Comparison of ENCODE assay signal across 8 mouse cellular contexts in the genomic region with DNA sequence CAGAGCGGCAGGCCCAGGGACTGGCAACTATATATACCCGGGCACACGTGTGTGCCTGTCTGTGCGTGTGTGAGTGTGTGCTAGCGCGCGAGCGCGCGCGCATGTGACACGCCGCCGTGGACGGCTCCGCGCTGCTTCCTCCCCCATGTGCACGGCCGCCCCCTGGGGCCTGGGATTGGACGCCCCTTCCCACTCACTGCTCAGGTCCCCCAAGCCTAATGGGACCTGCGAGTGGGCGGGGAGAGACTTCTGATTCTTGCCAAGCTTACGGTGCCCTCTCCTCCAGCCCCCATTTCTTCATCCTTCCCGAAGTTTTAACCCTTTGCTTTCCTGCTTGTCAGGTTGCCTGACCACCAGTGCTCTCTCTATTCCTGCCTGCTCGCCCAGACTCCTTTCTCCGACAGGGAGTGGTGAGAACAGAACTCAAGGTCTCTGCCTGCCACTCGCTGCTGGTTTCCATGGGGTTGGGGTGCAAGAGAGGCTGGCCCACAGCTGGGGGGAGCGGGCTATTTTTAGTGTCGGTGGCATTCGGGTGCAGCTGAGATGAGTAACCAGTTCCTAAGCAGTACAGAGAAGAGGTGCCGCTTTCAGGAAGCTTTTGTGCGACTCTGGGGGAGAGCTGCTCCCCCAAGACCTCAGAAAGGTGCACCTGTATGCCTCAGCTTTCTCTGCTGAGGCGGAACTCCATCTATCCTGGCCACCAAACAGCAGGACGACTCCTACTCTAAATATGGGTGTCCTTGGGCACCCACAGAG. TPM values are rescaled to one million over a fixed set of nuclear protein-coding genes. Genes with fewer than 3 reads are reported as not detected.
A peak's percentile ranks its signal among the peaks of the same experiment; 100 is the strongest.
DNase-seq lines count a peak whose midpoint lies in the region; ATAC-seq lines count a peak whose summit lies in the region.

No protein-coding gene starts in this region.

- ATAC-seq in forebrain, embryonic 16.5 days, result peak; percentile 63
- ATAC-seq in intestine, embryonic 15.5 days, result 0 out of 2 replicates have a peak, but pooled peaks have one; percentile 10
- ATAC-seq in liver, embryonic 11.5 days (replicated peaks; ENCODE audit: low FRiP score), result no peak

- peak overlapping the region; percentile 80 for H3K4me2 ChIP-seq in forebrain, embryonic 16.5 days (ENCODE audit: low read length)
- peak overlapping the region; percentile 94 for H3K4me2 ChIP-seq in intestine, embryonic 15.5 days (replicated peaks)
- peak overlapping the region; percentile 66 for H3K4me2 ChIP-seq in liver, embryonic 11.5 days

- H3K4me3 ChIP-seq in forebrain, embryonic 16.5 days (replicated peaks; ENCODE audit: low read length), result peak overlapping the region; percentile 54
- peak overlapping the region; percentile 39 for H3K4me3 ChIP-seq in intestine, embryonic 15.5 days (replicated peaks)
- peak overlapping the region; percentile 41 for H3K4me3 ChIP-seq in liver, embryonic 11.5 days (ENCODE audit: low read depth, low read length)

- intact Hi-C loops in heart, postnatal 36 days (cut with DNase I), result no loop called here

- no peak overlapping the region for H3K27ac ChIP-seq in forebrain, embryonic 16.5 days (ENCODE audit: low read length)
- no peak overlapping the region for H3K27ac ChIP-seq in intestine, embryonic 15.5 days
- no peak overlapping the region for H3K27ac ChIP-seq in liver, embryonic 11.5 days (ENCODE audit: low read depth, low read length)

- H3K36me3 ChIP-seq in forebrain, embryonic 16.5 days (ENCODE audit: control insufficient read depth, insufficient read depth), result peaks cover 6% of the 10 kb centered on the region
- peaks cover 6% of the 10 kb centered on the region for H3K36me3 ChIP-seq in intestine, embryonic 15.5 days
- H3K36me3 ChIP-seq in liver, embryonic 11.5 days (ENCODE audit: control insufficient read depth, insufficient read depth, low read length), result peaks cover 6% of the 10 kb centered on the region

- peak overlapping the region; percentile 46 for H3K9ac ChIP-seq in forebrain, embryonic 16.5 days (replicated peaks; ENCODE audit: low read depth, low read length)
- peak overlapping the region; percentile 32 for H3K9ac ChIP-seq in intestine, embryonic 15.5 days
- H3K9ac ChIP-seq in liver, embryonic 11.5 days (ENCODE audit: low read depth, low read length), result no peak overlapping the region

- peaks cover 43% of the 10 kb centered on the region for H3K4me1 ChIP-seq in forebrain, embryonic 16.5 days (replicated peaks; ENCODE audit: control insufficient read depth, insufficient read depth, low read length)
- H3K4me1 ChIP-seq in intestine, embryonic 15.5 days (replicated peaks), result peaks cover 42% of the 10 kb centered on the region
- H3K4me1 ChIP-seq in liver, embryonic 11.5 days (replicated peaks; ENCODE audit: control insufficient read depth, insufficient read depth, low read length), result peaks cover 37% of the 10 kb centered on the region

- no peaks in the 10 kb centered on the region for H3K9me3 ChIP-seq in forebrain, embryonic 16.5 days (ENCODE audit: control insufficient read depth, low read length)
- no peaks in the 10 kb centered on the region for H3K9me3 ChIP-seq in intestine, embryonic 15.5 days
- no peaks in the 10 kb centered on the region for H3K9me3 ChIP-seq in liver, embryonic 11.5 days (ENCODE audit: control insufficient read depth, low read length)

- H3K27me3 ChIP-seq in forebrain, embryonic 16.5 days (replicated peaks; ENCODE audit: control insufficient read depth, insufficient read depth, low read length), result peaks cover 67% of the 10 kb centered on the region
- peaks cover 69% of the 10 kb centered on the region for H3K27me3 ChIP-seq in intestine, embryonic 15.5 days (replicated peaks)
- H3K27me3 ChIP-seq in liver, embryonic 11.5 days (replicated peaks; ENCODE audit: control insufficient read depth, insufficient read depth, low read length), result peaks cover 71% of the 10 kb centered on the region

- under 1% methylated on average over 31 of the region's 34 CpGs for WGBS in forebrain, embryonic 16.5 days
- WGBS in intestine, embryonic 15.5 days, result 1% methylated on average over 34 of the region's 34 CpGs
- 1% methylated on average over 33 of the region's 34 CpGs for WGBS in liver, embryonic 11.5 days

- DNase-seq in heart, adult 18-20 months, result peak; percentile 42 to 60
- DNase-seq in heart, postnatal 36 days, result no peak
- peak; percentile 77 for DNase-seq in MN1 (ENCODE audit: low spot score)
- DNase-seq in liver, embryonic 11.5 days (ENCODE audit: low spot score), result no peak
- peak; percentile 93 to 95 for DNase-seq in right cerebral cortex, postnatal 10 days (ENCODE audit: low spot score in 2 of 2)
- no peak for DNase-seq in urinary bladder, adult 18-20 months (ENCODE audit: low spot score in 2 of 2)

RNA-seq across cellular contexts. Expression of a gene that starts 1.2 kb away (rescaled TPM):
- under 1 TPM; 0.64 to 0.79 TPM for total RNA-seq in heart, adult 18-20 months (2021)
- under 1 TPM; 0.22 to 0.35 TPM for total RNA-seq in heart, postnatal 36 days (2021)
- polyA plus RNA-seq in forebrain, embryonic 16.5 days (2015; fragmentation: Nextera tagmentation; extraction: Ambion mirVana), result 0.46 and 0.58 TPM in 2 replicates
- polyA plus RNA-seq in intestine, embryonic 15.5 days (2015; fragmentation: Nextera tagmentation; extraction: Ambion mirVana), result not detected in 2 replicates
- 0.12 and 0.16 TPM in 2 replicates for polyA plus RNA-seq in liver, embryonic 11.5 days (2014; fragmentation: Nextera tagmentation; extraction: Ambion mirVana)

RNA-seq across cellular contexts. Expression of a gene that starts 18.4 kb away (rescaled TPM):
- not detected for total RNA-seq in heart, adult 18-20 months (2021)
- not detected for total RNA-seq in heart, postnatal 36 days (2021)
- 0.10 and 0.42 TPM in 2 replicates for polyA plus RNA-seq in forebrain, embryonic 16.5 days (2015; fragmentation: Nextera tagmentation; extraction: Ambion mirVana)
- polyA plus RNA-seq in intestine, embryonic 15.5 days (2015; fragmentation: Nextera tagmentation; extraction: Ambion mirVana), result not detected in 2 replicates
- not detected in 2 replicates for polyA plus RNA-seq in liver, embryonic 11.5 days (2014; fragmentation: Nextera tagmentation; extraction: Ambion mirVana)

RNA-seq across cellular contexts. Expression of a gene that starts 23.2 kb away (rescaled TPM):
- total RNA-seq in heart, adult 18-20 months (2021), result 100 to 1,000 TPM; 107 to 125 TPM
- total RNA-seq in heart, postnatal 36 days (2021), result 100 to 1,000 TPM in 1 of 2 experiments, 10 to 100 TPM in 1; 99.8 to 112 TPM
- 79.5 and 89.2 TPM in 2 replicates for polyA plus RNA-seq in forebrain, embryonic 16.5 days (2015; fragmentation: Nextera tagmentation; extraction: Ambion mirVana)
- polyA plus RNA-seq in intestine, embryonic 15.5 days (2015; fragmentation: Nextera tagmentation; extraction: Ambion mirVana), result 88.3 and 89.0 TPM in 2 replicates
- polyA plus RNA-seq in liver, embryonic 11.5 days (2014; fragmentation: Nextera tagmentation; extraction: Ambion mirVana), result 128 and 140 TPM in 2 replicates

RNA-seq across cellular contexts. Expression of a gene that starts 30.1 kb away (rescaled TPM):
- total RNA-seq in heart, adult 18-20 months (2021), result under 1 TPM; 0.10 to 0.20 TPM
- total RNA-seq in heart, postnatal 36 days (2021), result under 1 TPM; 0.27 to 0.33 TPM
- polyA plus RNA-seq in forebrain, embryonic 16.5 days (2015; fragmentation: Nextera tagmentation; extraction: Ambion mirVana), result not detected in 2 replicates
- polyA plus RNA-seq in intestine, embryonic 15.5 days (2015; fragmentation: Nextera tagmentation; extraction: Ambion mirVana), result not detected in 2 replicates
- not detected in 2 replicates for polyA plus RNA-seq in liver, embryonic 11.5 days (2014; fragmentation: Nextera tagmentation; extraction: Ambion mirVana)

RNA-seq across cellular contexts. Expression of a gene that starts 45.1 kb away (rescaled TPM):
- total RNA-seq in heart, adult 18-20 months (2021), result 10 to 100 TPM; 17.8 to 21.5 TPM
- 10 to 100 TPM; 20.8 to 20.9 TPM for total RNA-seq in heart, postnatal 36 days (2021)
- 82.6 and 99.9 TPM in 2 replicates for polyA plus RNA-seq in forebrain, embryonic 16.5 days (2015; fragmentation: Nextera tagmentation; extraction: Ambion mirVana)
- polyA plus RNA-seq in intestine, embryonic 15.5 days (2015; fragmentation: Nextera tagmentation; extraction: Ambion mirVana), result 39.8 and 43.6 TPM in 2 replicates
- polyA plus RNA-seq in liver, embryonic 11.5 days (2014; fragmentation: Nextera tagmentation; extraction: Ambion mirVana), result 25.3 and 25.8 TPM in 2 replicates

Comparison
In these comparisons a context has a peak if more than half of its experiments do, and no peak if none do; other contexts are left out.
1. DNase-seq: peak in heart, adult 18-20 months (2 of 2), MN1 (single experiment) and right cerebral cortex, postnatal 10 days (2 of 2); none in heart, postnatal 36 days (0 of 2), liver, embryonic 11.5 days (single experiment) and urinary bladder, adult 18-20 months (0 of 2).
2. Peak in every context shown above with its lines, with median percentiles within 50 percentile points of each other: H3K4me2 ChIP-seq and H3K4me3 ChIP-seq.